In genomic region chr9:67287457-67287856, GRCm38 (mm10) we compare ENCODE assay signal across 15 mouse cellular contexts.
"Had no signal": no experiment of that assay in that cellular context is flagged by ENCODE, and none has a peak within 500 bp of the region (broad histone marks: within the 10 kb centered on the region; RNA-seq: fewer than 3 reads in every experiment).

No protein-coding gene starts in this region.

- H3K9me3 ChIP-seq: neural tube, embryonic 15.5 days; stomach, embryonic 15.5 days had no signal

- H3K27ac ChIP-seq: neural tube, embryonic 15.5 days; stomach, embryonic 15.5 days; stomach, postnatal 0 days had no signal

- DNase-seq: retina, postnatal 1 day; right cerebral cortex, adult 18-20 months; right cerebral cortex, postnatal 14 days; right cerebral cortex, postnatal 25 days; right cerebral cortex, postnatal 4 days; spleen, adult 18-20 months; thymus, adult 18-20 months; thymus, adult 2 months; thymus, postnatal 14 days; thymus, postnatal 25 days; thymus, postnatal 36 days; thymus, postnatal 4 days had no signal

- H3K4me2 ChIP-seq: neural tube, embryonic 15.5 days; stomach, embryonic 15.5 days had no signal

- H3K9ac ChIP-seq: neural tube, embryonic 15.5 days; stomach, embryonic 15.5 days had no signal

- H3K4me3 ChIP-seq: neural tube, embryonic 15.5 days; stomach, embryonic 15.5 days had no signal

- H3K27me3 ChIP-seq: neural tube, embryonic 15.5 days; stomach, embryonic 15.5 days had no signal

- H3K4me1 ChIP-seq: neural tube, embryonic 15.5 days; stomach, embryonic 15.5 days had no signal
